Mouse (Mus musculus) midbrain, embryonic 12.5 days (tissue): ENCODE data around the gene Parp1. TPM values are rescaled to one million over a fixed set of nuclear protein-coding genes. Genes with fewer than 3 reads are reported as not detected.

ENCODE experiments used
- ATAC-seq: fragments of 200-750 bp; cut with Nextera tagmentation; 2 replicates; pipeline ENCODE4 v1.8.0; 2017; ENCODE audit warnings: low read depth, moderate TSS enrichment, moderate library complexity; ENCODE audit not compliant: low FRiP score
- H3K27ac ChIP-seq: fragments of 300-500 bp; sonication (generic); replicated peaks from 2 replicates; pipeline ENCODE4 v1.5.1; 2016; ENCODE audit warnings: mild to moderate bottlenecking
- H3K27me3 ChIP-seq: fragments of 300-500 bp; sonication (generic); 2 replicates; pipeline ENCODE4 v1.6.1; 2016; ENCODE audit warnings: mild to moderate bottlenecking
- H3K36me3 ChIP-seq: fragments of 300-500 bp; sonication (generic); 2 replicates; pipeline ENCODE4 v1.6.1; 2016
- H3K4me1 ChIP-seq: fragments of 300-500 bp; sonication (generic); 2 replicates; pipeline ENCODE4 v1.6.1; 2016
- H3K4me2 ChIP-seq: fragments of 300-500 bp; sonication (generic); replicated peaks from 2 replicates; pipeline ENCODE4 v1.6.1; 2016; ENCODE audit warnings: mild to moderate bottlenecking, moderate library complexity
- H3K4me3 ChIP-seq: fragments of 300-500 bp; sonication (generic); 2 replicates; pipeline ENCODE4 v1.5.1; 2016; ENCODE audit warnings: mild to moderate bottlenecking
- H3K9ac ChIP-seq: fragments of 300-500 bp; sonication (generic); replicated peaks from 2 replicates; pipeline ENCODE4 v1.6.1; 2016; ENCODE audit warnings: mild to moderate bottlenecking, moderate library complexity
- H3K9me3 ChIP-seq: fragments of 300-500 bp; sonication (generic); 2 replicates; pipeline ENCODE4 v1.6.1; 2016; ENCODE audit warnings: mild to moderate bottlenecking
- WGBS: fragments of 180-500 bp; shearing (Covaris S2); methylation state at CpG from one replicate; pipeline ENCODE4 v1.1.7; 2016; 5-methylcytosine and 5-hydroxymethylcytosine counted together
- microRNA-seq: library from miRNA; unstranded; fragments of <30 nt; microRNA quantifications from one replicate; pipeline ENCODE4, GENCODE M21; 2017
- polyA plus RNA-seq: library from polyadenylated mRNA; unstranded; fragments of >200 nt; fragmentation: Nextera tagmentation; extraction: Ambion mirVana; gene quantifications from 2 replicates; pipeline ENCODE4 v1.2.1, GENCODE M21; 2016

Gene Parp1
- polyA plus RNA-seq, 1 experiment from 2014 or later, result 219 TPM

GRCm38 (mm10) chr1:180641137-180641517, 72.4 kb downstream of the Parp1 start, which contains the start of gene Lin9:
Gene Lin9 (plus strand): TSS chr1:180641150.
- Histone ChIP-seq H3K27me3 (no peaks in the 10 kb centered on the region), H3K9ac (peak within 1 kb of the TSS; percentile 96), H3K4me1 (peaks cover 24% of the 10 kb centered on the region), H3K4me2 (peak within 1 kb of the TSS; percentile 88), H3K27ac (peak within 1 kb of the TSS; percentile 94), H3K4me3 (peak within 1 kb of the TSS; percentile 97), H3K9me3 (no peaks in the 10 kb centered on the region), H3K36me3 (no peaks in the 10 kb centered on the region)
- under 1% methylated on average over 36 of the region's 47 CpGs for WGBS
- peak; percentile 91 for ATAC-seq

GRCm38 (mm10) chr1:180641518-180642227, 72.9 kb downstream of the Parp1 start:
- ATAC-seq, result peak; percentile 51
- Histone ChIP-seq H3K9ac (peak overlapping the region; percentile 96), H3K36me3 (no peaks in the 10 kb centered on the region), H3K9me3 (no peaks in the 10 kb centered on the region), H3K27ac (peak overlapping the region; percentile 94), H3K4me1 (peaks cover 24% of the 10 kb centered on the region), H3K4me2 (peak overlapping the region; percentile 88), H3K4me3 (peak overlapping the region; percentile 97), H3K27me3 (no peaks in the 10 kb centered on the region)
- 4% methylated on average over 44 of the region's 50 CpGs for WGBS

GRCm38 (mm10) chr1:180642228-180642564, 73.5 kb downstream of the Parp1 start:
- no peak for ATAC-seq
- Histone ChIP-seq H3K27ac (no peak overlapping the region), H3K9me3 (no peaks in the 10 kb centered on the region), H3K36me3 (no peaks in the 10 kb centered on the region), H3K9ac (peak overlapping the region; percentile 96; the same call in 1 of the 2 replicates), H3K4me1 (peaks cover 24% of the 10 kb centered on the region), H3K27me3 (no peaks in the 10 kb centered on the region), H3K4me3 (peak overlapping the region; percentile 97), H3K4me2 (peak overlapping the region; percentile 88)
- WGBS, result 85% methylated on average over 8 of the region's 8 CpGs

Small RNAs within 50 kb of the gene (microRNA-seq; reads per million reads assigned to microRNA genes)
- gene Mir6904, result not detected

Other genes starting within 250 kb of the Parp1 start
- 5.2 and 5.7 TPM in 2 replicates for gene Itpkb, start 238.4 kb upstream of the Parp1 start, polyA plus RNA-seq
- 0.46 and 0.97 TPM in 2 replicates for gene Stum, start 85.4 kb upstream of the Parp1 start, polyA plus RNA-seq
- 24.7 and 25.9 TPM in 2 replicates for gene Lin9, start 72.2 kb downstream of the Parp1 start, polyA plus RNA-seq
- gene Mixl1, start 128.1 kb downstream of the Parp1 start, polyA plus RNA-seq, result 0.08 TPM in 1 of 2 replicates, not detected in the other
- gene Acbd3, start 157.1 kb downstream of the Parp1 start, polyA plus RNA-seq, result 27.4 and 29.3 TPM in 2 replicates
- gene H3f3a, start 245.0 kb downstream of the Parp1 start, polyA plus RNA-seq, result 3,369 and 3,552 TPM in 2 replicates